Mouse (Mus musculus): Measurements from ENCODE around the gene Ift80. TPM values are rescaled to one million over a fixed set of nuclear protein-coding genes. Genes with fewer than 3 reads are reported as not detected.
A peak's percentile ranks its signal among the peaks of the same experiment; 100 is the strongest.
"Not testable (repeated sequence)": the region's sequence is repeated elsewhere in the genome, so short reads cannot be mapped to it uniquely, and the experiment has no call there.

Ift80 gene
- total RNA-seq, 2 experiments from 2014 or later, result 3.3 to 5.0 TPM

- no peak for DNase-seq (ENCODE audit: low spot score)
These were observed 67.7 kb downstream of the Ift80 start for GRCm38 (mm10) chr3:68936709-68937108.

GRCm38 (mm10) chr3:68935498-68935897, 68.9 kb downstream of the Ift80 start:
- no peak for DNase-seq (ENCODE audit: low spot score)

- no peak for DNase-seq (ENCODE audit: low spot score)
These were observed 70.1 kb downstream of the Ift80 start for GRCm38 (mm10) chr3:68934259-68934658.

- no peak for DNase-seq (ENCODE audit: low spot score)
These were observed 75.8 kb downstream of the Ift80 start for GRCm38 (mm10) chr3:68928619-68929018.

- DNase-seq (ENCODE audit: low spot score), result no peak
These were observed 96.9 kb downstream of the Ift80 start for GRCm38 (mm10) chr3:68907509-68907908.

GRCm38 (mm10) chr3:68904902-68905778, 99.2 kb downstream of the Ift80 start:
- no peak for DNase-seq (ENCODE audit: low spot score)

GRCm38 (mm10) chr3:68902636-68903035, 101.7 kb downstream of the Ift80 start:
- DNase-seq (ENCODE audit: low spot score), result not testable (repeated sequence)

- DNase-seq (ENCODE audit: low spot score), result no peak
These were observed 107.2 kb downstream of the Ift80 start for GRCm38 (mm10) chr3:68897154-68897553.

- DNase-seq (ENCODE audit: low spot score), result no peak
These were observed 108.9 kb downstream of the Ift80 start for GRCm38 (mm10) chr3:68895426-68895825.

GRCm38 (mm10) chr3:68886845-68887244, 117.5 kb downstream of the Ift80 start:
- DNase-seq (ENCODE audit: low spot score), result no peak

- DNase-seq (ENCODE audit: low spot score), result no peak
These were observed 130.3 kb downstream of the Ift80 start for GRCm38 (mm10) chr3:68874079-68874478.

GRCm38 (mm10) chr3:68870568-68870950, 133.8 kb downstream of the Ift80 start:
- DNase-seq (ENCODE audit: low spot score), result no peak

- no peak for DNase-seq (ENCODE audit: low spot score)
These were observed 134.4 kb downstream of the Ift80 start for GRCm38 (mm10) chr3:68869691-68870567.

- DNase-seq (ENCODE audit: low spot score), result no peak
These were observed 135.1 kb downstream of the Ift80 start, which contains the start of gene 1110032F04Rik for GRCm38 (mm10) chr3:68869211-68869690. 1110032F04Rik (plus strand) TSS chr3:68869586.

- DNase-seq (ENCODE audit: low spot score), result no peak
These were observed 152.0 kb downstream of the Ift80 start for GRCm38 (mm10) chr3:68852414-68852813.

GRCm38 (mm10) chr3:68848323-68848722, 156.0 kb downstream of the Ift80 start:
- DNase-seq (ENCODE audit: low spot score), result no peak

- DNase-seq (ENCODE audit: low spot score), result no peak
These were observed 160.3 kb downstream of the Ift80 start for GRCm38 (mm10) chr3:68844025-68844424.

Small RNAs within 50 kb of the gene (microRNA-seq; reads per million reads assigned to microRNA genes)
- gene Mir15b, result 566 reads per million, percentile 76 among the genes with 10 or more reads in this experiment
- gene Mir16-2, result 276 reads per million, percentile 69 among the genes with 10 or more reads in this experiment

Other genes with a start within 250 kb of the Ift80 start
- not detected for gene 1110032F04Rik, start 135.0 kb downstream of the Ift80 start, total RNA-seq (2021)
- gene Smc4, start 168 bp upstream of the Ift80 start, total RNA-seq (2021), result 1 to 10 TPM; 3.9 to 4.1 TPM
- gene Trim59, start 40.2 kb upstream of the Ift80 start, total RNA-seq (2021), result under 1 TPM; 0.39 to 0.50 TPM
- 100 to 1,000 TPM; 122 to 133 TPM for gene Kpna4, start 122.5 kb upstream of the Ift80 start, total RNA-seq (2021)
- gene Arl14, start 217.8 kb upstream of the Ift80 start, total RNA-seq (2021), result not detected

Measured in gastrocnemius, adult 18-20 months (tissue).